Mouse (Mus musculus) heart, adult 2 months (tissue): ENCODE measurements around the gene Olfr186.

Experiments used
- CTCF ChIP-seq: fragments of 200-600 bp; IDR thresholded peaks from 2 replicates; pipeline ENCODE4 v1.8.1; 2022; ENCODE audit warnings: antibody characterized with exemption, mild to moderate bottlenecking, moderate library complexity
- EP300 ChIP-seq: fragments of 200-500 bp; IDR thresholded peaks from 2 replicates; pipeline ENCODE4 v1.6.1; 2011; ENCODE audit warnings: low read depth, low read length, control low read depth; ENCODE audit not compliant: insufficient read depth
- POLR2A ChIP-seq: fragments of 200-500 bp; IDR thresholded peaks from 2 replicates; pipeline ENCODE4 v1.6.1; 2011; ENCODE audit warnings: mild to moderate bottlenecking, low read depth, low read length, control low read depth; ENCODE audit not compliant: insufficient read depth

- no peak for TF ChIP-seq POLR2A
- TF ChIP-seq CTCF = no peak
- no peak for TF ChIP-seq EP300
Observed at GRCm38 (mm10) chr16:59013357-59014018, 16.6 kb downstream of the Olfr186 start.
